Mouse (Mus musculus) midbrain, embryonic 16.5 days (tissue): ENCODE measurements around the gene Gm44973. TPM values are rescaled to one million over a fixed set of nuclear protein-coding genes. Genes with fewer than 3 reads are reported as not detected.

Source experiments
- ATAC-seq: fragments of 200-750 bp; cut with Nextera tagmentation; 2 replicates; pipeline ENCODE4 v1.8.0; 2017; ENCODE audit warnings: moderate TSS enrichment
- H3K27ac ChIP-seq: fragments of 300-500 bp; sonication (generic); 2 replicates; pipeline ENCODE4 v1.5.1; 2014; ENCODE audit warnings: mild to moderate bottlenecking, low read length, mixed read lengths
- H3K27me3 ChIP-seq: fragments of 300-500 bp; sonication (generic); 2 replicates; pipeline ENCODE4 v1.6.1; 2014; ENCODE audit warnings: low read depth, low read length, mixed read lengths; ENCODE audit not compliant: control insufficient read depth, insufficient read depth
- H3K36me3 ChIP-seq: fragments of 300-500 bp; sonication (generic); 2 replicates; pipeline ENCODE4 v1.6.1; 2014; ENCODE audit warnings: mild to moderate bottlenecking, low read length, moderate library complexity, mixed read lengths; ENCODE audit not compliant: control insufficient read depth, insufficient read depth
- H3K4me1 ChIP-seq: fragments of 300-500 bp; sonication (generic); 2 replicates; pipeline ENCODE4 v1.6.1; 2014; ENCODE audit warnings: mild to moderate bottlenecking, low read length, mixed read lengths; ENCODE audit not compliant: control insufficient read depth, insufficient read depth
- H3K4me2 ChIP-seq: fragments of 300-500 bp; sonication (generic); 2 replicates; pipeline ENCODE4 v1.6.1; 2014; ENCODE audit warnings: mild to moderate bottlenecking, low read length, mixed read lengths
- H3K4me3 ChIP-seq: fragments of 300-500 bp; sonication (generic); 2 replicates; pipeline ENCODE4 v1.5.1; 2014; ENCODE audit warnings: low read depth, mild to moderate bottlenecking, low read length, moderate library complexity, mixed read lengths
- H3K9ac ChIP-seq: fragments of 300-500 bp; sonication (generic); 2 replicates; pipeline ENCODE4 v1.6.1; 2014; ENCODE audit warnings: low read depth, low read length, mixed read lengths
- H3K9me3 ChIP-seq: fragments of 300-500 bp; sonication (generic); replicated peaks from 2 replicates; pipeline ENCODE4 v1.6.1; 2014; ENCODE audit warnings: mild to moderate bottlenecking, low read length, mixed read lengths; ENCODE audit not compliant: control insufficient read depth, poor library complexity, severe bottlenecking
- WGBS: fragments of 180-500 bp; shearing (Covaris S2); extraction: QIAGEN DNeasy Blood & Tissue Kit; methylation state at CpG from one replicate; pipeline ENCODE4 v1.1.7; 2014; 5-methylcytosine and 5-hydroxymethylcytosine counted together
- polyA plus RNA-seq: library from polyadenylated mRNA; unstranded; fragments of >200 nt; fragmentation: Nextera tagmentation; extraction: Ambion mirVana; gene quantifications from 2 replicates; pipeline ENCODE4 v1.2.1, GENCODE M21; 2015

The Gm44973 gene
- polyA plus RNA-seq, 1 experiment from 2014 or later = 1.0 TPM

DNA sequence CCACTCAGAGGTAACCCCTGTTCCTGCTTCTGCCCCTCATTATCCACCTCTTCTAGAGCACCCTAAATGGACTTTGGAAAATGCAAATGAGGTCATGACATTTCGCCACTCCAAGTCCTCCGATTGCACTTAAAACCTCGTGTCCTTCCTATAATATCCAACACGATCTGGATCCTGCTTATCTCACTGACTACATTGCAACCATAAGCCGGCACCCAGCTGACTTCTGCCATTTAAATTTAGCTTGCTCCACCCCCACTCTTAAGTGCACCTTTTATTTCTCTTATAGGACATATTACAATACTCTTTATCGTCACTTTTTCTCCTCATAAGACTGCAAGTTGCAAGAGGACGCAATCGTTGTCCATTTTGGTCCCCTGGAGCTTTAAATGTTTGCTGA, 22.2 kb downstream of the Gm44973 start:
- Histone ChIP-seq H3K9me3 (no peaks in the 10 kb centered on the region), H3K9ac (no peak overlapping the region; the same call in 1 of the 2 replicates), H3K27me3 (no peaks in the 10 kb centered on the region), H3K27ac (peak overlapping the region; percentile 97), H3K4me2 (peak overlapping the region; percentile 63), H3K4me3 (peak overlapping the region; percentile 63), H3K36me3 (peaks cover 6% of the 10 kb centered on the region), H3K4me1 (peaks cover 7% of the 10 kb centered on the region; the same call in 1 of the 2 replicates)
- WGBS = 89% methylated on average over 8 of the region's 8 CpGs
- ATAC-seq = no peak

DNA sequence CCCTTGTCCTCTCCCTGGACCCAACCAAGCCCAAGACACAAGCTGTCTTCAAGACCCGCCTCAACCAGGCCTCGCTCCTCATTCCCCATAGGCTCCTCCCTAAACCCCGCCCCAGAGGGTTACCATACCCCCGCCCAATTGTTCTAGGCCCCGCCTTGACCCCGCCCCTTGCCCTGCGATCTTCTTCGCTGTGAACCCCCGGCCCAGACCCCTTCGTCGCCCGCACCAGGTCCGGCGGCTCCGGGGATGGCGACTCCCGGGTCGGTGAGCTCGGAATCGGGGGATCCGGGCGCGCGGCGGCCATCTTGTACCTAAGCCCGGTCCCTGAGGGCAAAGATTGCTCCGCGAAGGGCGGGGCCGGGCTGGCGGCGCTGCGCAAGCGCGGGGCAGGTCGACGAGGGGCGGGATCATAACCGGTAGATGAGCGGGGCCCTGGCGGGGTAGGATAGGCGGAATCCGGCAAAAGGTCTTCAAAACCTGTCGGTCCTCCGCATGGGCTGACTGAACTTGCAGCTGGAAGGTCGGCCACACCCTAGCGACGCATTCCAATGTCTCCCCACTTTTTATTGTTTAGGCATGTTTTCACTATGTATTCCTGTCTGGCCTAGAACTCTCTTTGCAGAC, 22.9 kb downstream of the Gm44973 start, which contains the start of gene Zfp784:
TSS of gene Zfp784 (minus strand) at position 338 of the 624 bp plus-strand sequence.
- Histone ChIP-seq H3K4me3 (peak within 1 kb of the TSS; percentile 63), H3K27ac (peak within 1 kb of the TSS; percentile 97), H3K27me3 (no peaks in the 10 kb centered on the region), H3K9me3 (no peaks in the 10 kb centered on the region), H3K9ac (peak within 1 kb of the TSS; percentile 76), H3K4me2 (peak within 1 kb of the TSS; percentile 63), H3K4me1 (peaks cover 7% of the 10 kb centered on the region; the same call in 1 of the 2 replicates), H3K36me3 (peaks cover 3% of the 10 kb centered on the region; the same call in 1 of the 2 replicates)
- under 1% methylated on average over 48 of the region's 48 CpGs for WGBS
- ATAC-seq = peak; percentile 95

- H3K27ac ChIP-seq = no peak overlapping the region; the same call in 1 of the 2 replicates
- H3K36me3 ChIP-seq = 0 out of 2 replicates have a peak, but pooled peaks cover under 1% of the 10 kb centered on the region
- H3K9me3 ChIP-seq = no peaks in the 10 kb centered on the region
- peak overlapping the region; percentile 76 for H3K9ac ChIP-seq
- H3K4me1 ChIP-seq = peaks cover 7% of the 10 kb centered on the region; the same call in 1 of the 2 replicates
- no peak for ATAC-seq
- WGBS = 24% methylated on average over 5 of the region's 5 CpGs
- H3K4me3 ChIP-seq = peak overlapping the region; percentile 63
- H3K4me2 ChIP-seq = peak overlapping the region; percentile 63
- H3K27me3 ChIP-seq = no peaks in the 10 kb centered on the region
These were observed 23.6 kb downstream of the Gm44973 start for GRCm38 (mm10) chr7:5038940-5039339.

- WGBS = 81% methylated on average over 2 of the region's 2 CpGs
- no peak for ATAC-seq
These were observed 29.7 kb downstream of the Gm44973 start for GRCm38 (mm10) chr7:5044981-5045380.

DNA sequence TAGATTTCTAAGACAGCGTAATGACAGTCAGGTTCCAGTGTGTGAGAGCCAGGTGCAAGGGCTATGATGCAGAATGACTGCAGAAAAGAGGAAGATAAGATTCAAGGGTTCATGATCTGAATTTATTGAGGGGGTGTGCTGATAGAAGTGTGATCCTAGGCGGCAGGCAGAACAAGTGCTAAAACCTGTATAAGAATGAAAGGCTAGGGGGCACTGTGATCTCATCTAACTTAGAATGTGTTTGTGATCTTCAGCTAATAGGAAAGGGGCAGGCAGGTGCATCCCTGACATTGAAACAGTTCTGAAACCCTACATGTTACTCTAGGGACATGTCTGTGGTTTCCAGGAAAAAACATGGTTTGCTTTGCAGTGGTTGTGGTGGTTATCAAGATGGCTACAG, 30.8 kb downstream of the Gm44973 start:
- H3K36me3 ChIP-seq = no peaks in the 10 kb centered on the region
- H3K4me2 ChIP-seq = no peak overlapping the region
- 66% methylated on average over 2 of the region's 2 CpGs for WGBS
- H3K4me1 ChIP-seq = peaks cover 7% of the 10 kb centered on the region
- H3K9ac ChIP-seq = no peak overlapping the region
- H3K27me3 ChIP-seq = no peaks in the 10 kb centered on the region
- H3K4me3 ChIP-seq = no peak overlapping the region
- no peak for ATAC-seq
- H3K9me3 ChIP-seq = no peaks in the 10 kb centered on the region
- H3K27ac ChIP-seq = no peak overlapping the region

More at GRCm38 (mm10) chr7:5044981-5045380, 29.7 kb downstream of the Gm44973 start:
- Histone ChIP-seq H3K27ac (no peak overlapping the region), H3K4me3 (no peak overlapping the region), H3K4me2 (no peak overlapping the region), H3K27me3 (no peaks in the 10 kb centered on the region), H3K9ac (no peak overlapping the region), H3K36me3 (no peaks in the 10 kb centered on the region), H3K9me3 (no peaks in the 10 kb centered on the region), H3K4me1 (no peaks in the 10 kb centered on the region)

GRCm38 (mm10) chr7:5047313-5047712, 32.0 kb downstream of the Gm44973 start:
- H3K27me3 ChIP-seq = no peaks in the 10 kb centered on the region
- no peak for ATAC-seq
- H3K4me2 ChIP-seq = no peak overlapping the region
- H3K9me3 ChIP-seq = no peaks in the 10 kb centered on the region
- H3K27ac ChIP-seq = no peak overlapping the region
- no peak overlapping the region for H3K4me3 ChIP-seq
- no peak overlapping the region for H3K9ac ChIP-seq
- 36% methylated on average over 2 of the region's 2 CpGs for WGBS
- H3K36me3 ChIP-seq = no peaks in the 10 kb centered on the region
- peaks cover 10% of the 10 kb centered on the region for H3K4me1 ChIP-seq

DNA sequence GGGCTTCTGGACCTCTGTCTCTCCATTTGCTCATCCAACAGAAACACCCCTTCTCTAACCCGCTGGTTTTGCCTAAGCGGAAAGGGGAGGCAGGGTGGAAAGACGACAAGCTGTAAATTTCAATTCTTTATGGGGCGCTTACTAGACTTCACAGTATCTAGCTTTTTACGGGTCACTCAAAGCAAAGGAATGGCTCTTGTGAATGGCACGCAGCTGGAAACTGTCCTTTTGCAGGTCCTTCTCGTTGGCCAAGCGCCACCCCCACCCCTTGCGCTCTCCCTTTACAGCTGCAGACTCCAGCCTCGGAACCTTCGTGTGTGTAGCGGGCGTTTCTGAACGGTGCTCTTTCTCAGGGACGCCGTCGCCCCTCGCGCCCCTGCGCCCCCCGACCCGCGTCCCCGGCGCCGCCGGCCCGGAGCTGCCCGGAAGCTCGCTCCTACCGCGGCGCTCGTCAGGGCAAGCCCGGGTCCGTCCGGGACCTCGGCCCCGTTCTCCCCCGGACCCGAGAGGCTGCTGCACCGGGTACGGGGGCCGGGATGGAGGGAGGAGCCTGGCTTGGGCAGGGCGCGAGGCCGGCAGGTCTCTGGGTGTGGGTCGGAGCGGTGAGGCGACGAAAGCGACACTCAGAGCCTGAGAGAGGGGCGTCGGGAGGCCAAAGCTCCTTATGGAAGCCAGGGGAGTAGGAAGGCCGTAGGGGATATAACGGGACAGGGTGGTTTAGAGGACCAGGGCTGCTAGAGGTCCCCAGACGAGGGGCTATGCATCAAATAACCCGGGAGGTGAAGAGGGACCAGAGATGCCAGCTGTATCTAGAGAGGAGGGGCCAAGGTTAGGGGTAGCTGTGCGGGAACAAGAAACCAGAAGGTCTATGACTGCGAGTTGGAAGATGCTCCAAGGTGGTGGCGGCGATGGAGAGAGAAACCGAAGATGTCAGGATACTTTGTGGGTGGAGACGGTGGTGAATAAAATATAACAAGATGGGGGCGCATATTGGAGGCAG, 36.2 kb downstream of the Gm44973 start, which contains the start of gene Zfp580:
TSS of gene Zfp580 (plus strand) at position 346 of the 1,000 bp plus-strand sequence.
- under 1% methylated on average over 52 of the region's 65 CpGs for WGBS
- Histone ChIP-seq H3K4me3 (peak within 1 kb of the TSS; percentile 79), H3K36me3 (no peaks in the 10 kb centered on the region), H3K27me3 (peaks cover 15% of the 10 kb centered on the region), H3K4me2 (peak within 1 kb of the TSS; percentile 71), H3K9ac (peak within 1 kb of the TSS; percentile 95), H3K27ac (peak within 1 kb of the TSS; percentile 93), H3K4me1 (peaks cover 50% of the 10 kb centered on the region), H3K9me3 (no peaks in the 10 kb centered on the region)
- ATAC-seq = peak; percentile 79

GRCm38 (mm10) chr7:5052438-5052837, 37.1 kb downstream of the Gm44973 start:
- Histone ChIP-seq H3K4me3 (peak overlapping the region; percentile 79), H3K4me2 (peak overlapping the region; percentile 71), H3K27me3 (peaks cover 15% of the 10 kb centered on the region), H3K4me1 (peaks cover 51% of the 10 kb centered on the region), H3K27ac (no peak overlapping the region), H3K9ac (peak overlapping the region; percentile 95), H3K36me3 (no peaks in the 10 kb centered on the region), H3K9me3 (no peaks in the 10 kb centered on the region)
- 2% methylated on average over 11 of the region's 12 CpGs for WGBS
- no peak for ATAC-seq
